In genomic region chr4:46177018-46177417, GRCm38 (mm10) we compare ENCODE assay signal across 10 mouse cellular contexts.
"Had no signal": no experiment of that assay in that cellular context is flagged by ENCODE, and none has a peak within 500 bp of the region (broad histone marks: within the 10 kb centered on the region; RNA-seq: fewer than 3 reads in every experiment).

No protein-coding gene starts in this region.

- H3K27me3 ChIP-seq: lung, embryonic 15.5 days; megakaryocyte, embryonic 14.5 days; midbrain, embryonic 13.5 days; midbrain, embryonic 15.5 days; neural tube, embryonic 12.5 days; stomach, embryonic 15.5 days had no signal

- H3K27ac ChIP-seq: lung, embryonic 15.5 days; macrophage; midbrain, embryonic 13.5 days; midbrain, embryonic 15.5 days; neural tube, embryonic 12.5 days; stomach, embryonic 15.5 days; stomach, postnatal 0 days had no signal

- H3K4me1 ChIP-seq: lung, embryonic 15.5 days; megakaryocyte, embryonic 14.5 days; midbrain, embryonic 13.5 days; midbrain, embryonic 15.5 days; neural tube, embryonic 12.5 days; stomach, embryonic 15.5 days had no signal

- H3K4me3 ChIP-seq: lung, embryonic 15.5 days; megakaryocyte, embryonic 14.5 days; midbrain, embryonic 13.5 days; midbrain, embryonic 15.5 days; neural tube, embryonic 12.5 days; stomach, embryonic 15.5 days had no signal

- H3K9me3 ChIP-seq: lung, embryonic 15.5 days; megakaryocyte, embryonic 14.5 days; midbrain, embryonic 13.5 days; midbrain, embryonic 15.5 days; neural tube, embryonic 12.5 days; stomach, embryonic 15.5 days had no signal

- DNase-seq: lung, postnatal 14 days; lung, postnatal 36 days had no signal
